Mouse (Mus musculus) C2C12 (cell line): ENCODE measurements around the gene Dnah14.

Experiments used
- CTCF ChIP-seq: IDR thresholded peaks from one replicate; pipeline ENCODE4 v1.5.1; 2011; ENCODE audit not compliant: control insufficient read depth, insufficient read depth, insufficient read length
- USF1 ChIP-seq: IDR thresholded peaks from one replicate; pipeline ENCODE4 v1.6.1; 2011; ENCODE audit warnings: low read depth, mild to moderate bottlenecking, control low read depth, moderate library complexity

- TF ChIP-seq USF1 = no peak
- no peak for TF ChIP-seq CTCF
Measured at GRCm38 (mm10) chr1:181832720-181833119, 256.4 kb downstream of the Dnah14 start.
